Comparison of ENCODE assay signal across 14 mouse cellular contexts in genomic region chr15:59203097-59203849, GRCm38 (mm10).
DNase-seq lines count a peak whose midpoint lies in the region; ATAC-seq and TF ChIP-seq lines count a peak whose summit lies in the region.
"Had no signal": no experiment of that assay in that cellular context is flagged by ENCODE, and none has a peak within 500 bp of the region (broad histone marks: within the 10 kb centered on the region; RNA-seq: fewer than 3 reads in every experiment).

No protein-coding gene starts in this region.

- in situ Hi-C loops in ES-E14 (cut with MboI; ENCODE audit: low sequenced_read_pairs in 2 of 2, unreplicated experiment in 2 of 2): no loop called here

- 60% methylated on average over 17 of the region's 17 CpGs for WGBS in heart, embryonic 14.5 days
- WGBS in kidney, embryonic 16.5 days: 59% methylated on average over 17 of the region's 17 CpGs
- WGBS in embryonic facial prominence, embryonic 11.5 days: 64% methylated on average over 17 of the region's 17 CpGs

- peak overlapping the region in 1 of 2 experiments; percentile 63; a peak in 1 of 4 replicates for H3K27ac ChIP-seq in heart, embryonic 14.5 days (replicated peaks in 1 of 2; ENCODE audit: control insufficient read depth in 1 of 2, insufficient read depth in 1 of 2, low read depth in 2 of 2, low read length in 2 of 2)
- no peak overlapping the region for H3K27ac ChIP-seq in kidney, embryonic 16.5 days (ENCODE audit: low read length)
- H3K27ac ChIP-seq in ES-E14 (ENCODE audit: insufficient read depth, low read depth, low read length, poor library complexity, severe bottlenecking): no peak overlapping the region
- 0 out of 2 replicates have a peak overlapping the region, but pooled peaks have one; percentile 16 for H3K27ac ChIP-seq in embryonic facial prominence, embryonic 11.5 days (replicated peaks; ENCODE audit: low read depth, low read length)
- H3K27ac ChIP-seq: embryonic facial prominence, embryonic 15.5 days; forebrain, embryonic 12.5 days; liver, embryonic 12.5 days had no signal

- no peak overlapping the region for H3K4me2 ChIP-seq in heart, embryonic 14.5 days (ENCODE audit: low read length)
- H3K4me2 ChIP-seq in kidney, embryonic 16.5 days (replicated peaks; ENCODE audit: low read depth, low read length): no peak overlapping the region
- no peak overlapping the region for H3K4me2 ChIP-seq in embryonic facial prominence, embryonic 11.5 days (ENCODE audit: low read depth, low read length)
- H3K4me2 ChIP-seq: forebrain, embryonic 12.5 days; liver, embryonic 12.5 days had no signal

- intact Hi-C loops in heart, postnatal 10 days (cut with DNase I): no loop called here

- H3K9ac ChIP-seq in heart, embryonic 14.5 days (ENCODE audit: low read length): peak overlapping the region; percentile 42; the same call in 1 of the 2 replicates
- H3K9ac ChIP-seq in kidney, embryonic 16.5 days (replicated peaks; ENCODE audit: low read length): no peak overlapping the region
- no peak overlapping the region for H3K9ac ChIP-seq in ES-E14 (ENCODE audit: insufficient read depth, low read depth, low read length, poor library complexity, severe bottlenecking)
- H3K9ac ChIP-seq in embryonic facial prominence, embryonic 11.5 days (replicated peaks; ENCODE audit: low read length): no peak overlapping the region
- H3K9ac ChIP-seq: embryonic facial prominence, embryonic 15.5 days; forebrain, embryonic 12.5 days; liver, embryonic 12.5 days had no signal

- no peaks in the 10 kb centered on the region for H3K36me3 ChIP-seq in heart, embryonic 14.5 days (ENCODE audit: control insufficient read depth, insufficient read depth, low read length)
- H3K36me3 ChIP-seq in kidney, embryonic 16.5 days (ENCODE audit: insufficient read depth, low read length): no peaks in the 10 kb centered on the region
- no peaks in the 10 kb centered on the region for H3K36me3 ChIP-seq in ES-E14 (ENCODE audit: control insufficient read depth, insufficient read depth, low read length, poor library complexity, severe bottlenecking)
- no peaks in the 10 kb centered on the region for H3K36me3 ChIP-seq in embryonic facial prominence, embryonic 11.5 days (replicated peaks; ENCODE audit: control insufficient read depth, insufficient read depth, low read depth, low read length)
- H3K36me3 ChIP-seq: embryonic facial prominence, embryonic 15.5 days; forebrain, embryonic 12.5 days; liver, embryonic 12.5 days had no signal

- H3K9me3 ChIP-seq in heart, embryonic 14.5 days (ENCODE audit: control insufficient read depth, low read length): no peaks in the 10 kb centered on the region
- no peaks in the 10 kb centered on the region for H3K9me3 ChIP-seq in kidney, embryonic 16.5 days (ENCODE audit: low read length)
- H3K9me3 ChIP-seq in ES-E14 (ENCODE audit: control insufficient read depth, insufficient read depth, low read depth, low read length): no peaks in the 10 kb centered on the region
- H3K9me3 ChIP-seq in embryonic facial prominence, embryonic 11.5 days (replicated peaks; ENCODE audit: control insufficient read depth, low read length): no peaks in the 10 kb centered on the region
- H3K9me3 ChIP-seq: embryonic facial prominence, embryonic 15.5 days; forebrain, embryonic 12.5 days; liver, embryonic 12.5 days had no signal

- no peak for ATAC-seq in heart, embryonic 14.5 days (ENCODE audit: insufficient number of reproducible peaks, insufficient read depth, low FRiP score, low read depth)
- ATAC-seq in kidney, embryonic 16.5 days (ENCODE audit: low FRiP score, low TSS enrichment): no peak
- ATAC-seq in embryonic facial prominence, embryonic 11.5 days (replicated peaks; ENCODE audit: insufficient number of reproducible peaks, low FRiP score, low TSS enrichment, low read depth): no peak
- ATAC-seq: liver, embryonic 12.5 days had no signal

- no peak for DNase-seq in heart, postnatal 10 days
- DNase-seq in kidney, postnatal 14 days: peak; percentile 33
- no peak for DNase-seq in ES-E14 (ENCODE audit: low read depth, low spot score)
- no peak for DNase-seq in embryonic facial prominence, embryonic 11.5 days (ENCODE audit: low spot score)
- no peak for DNase-seq in retina, postnatal 1 day
- DNase-seq: adrenal gland, adult 8-10 months; cerebellum, adult 2 months; right cerebral cortex, postnatal 4 days had no signal

- H3K27me3 ChIP-seq in heart, embryonic 14.5 days (ENCODE audit: control insufficient read depth, insufficient read depth, low read length): no peaks in the 10 kb centered on the region
- H3K27me3 ChIP-seq in kidney, embryonic 16.5 days (ENCODE audit: insufficient read depth, low read length): no peaks in the 10 kb centered on the region
- H3K27me3 ChIP-seq in embryonic facial prominence, embryonic 11.5 days (ENCODE audit: control insufficient read depth, insufficient read depth, low read length): no peaks in the 10 kb centered on the region
- H3K27me3 ChIP-seq: embryonic facial prominence, embryonic 15.5 days; forebrain, embryonic 12.5 days had no signal

- peaks cover 43 to 67% of the 10 kb centered on the region in 2 experiments for H3K4me1 ChIP-seq in heart, embryonic 14.5 days (ENCODE audit: control insufficient read depth in 2 of 2, insufficient read depth in 2 of 2, low read length in 2 of 2)
- peaks cover 12% of the 10 kb centered on the region for H3K4me1 ChIP-seq in kidney, embryonic 16.5 days (ENCODE audit: insufficient read depth, low read length)
- peaks cover 0 to 12% of the 10 kb centered on the region in 2 experiments; a peak in 2 of 4 replicates for H3K4me1 ChIP-seq in ES-E14 (ENCODE audit: control insufficient read depth in 2 of 2, insufficient read depth in 2 of 2, low read length in 2 of 2, poor library complexity in 1 of 2)
- H3K4me1 ChIP-seq in embryonic facial prominence, embryonic 11.5 days (ENCODE audit: control insufficient read depth, insufficient read depth, low read length): no peaks in the 10 kb centered on the region

- H3K4me3 ChIP-seq in heart, embryonic 14.5 days (ENCODE audit: control insufficient read depth in 1 of 2, insufficient read depth in 1 of 2, low read depth in 1 of 2, low read length in 2 of 2): no peak overlapping the region
- no peak overlapping the region for H3K4me3 ChIP-seq in kidney, embryonic 16.5 days (ENCODE audit: low read length)
- no peak overlapping the region for H3K4me3 ChIP-seq in ES-E14 (ENCODE audit: insufficient read depth in 1 of 2, low read depth in 1 of 2, low read length in 2 of 2, poor library complexity in 1 of 2, severe bottlenecking in 1 of 2)
- no peak overlapping the region for H3K4me3 ChIP-seq in embryonic facial prominence, embryonic 11.5 days (ENCODE audit: low read depth, low read length)
- H3K4me3 ChIP-seq: embryonic facial prominence, embryonic 15.5 days; forebrain, embryonic 12.5 days; liver, embryonic 12.5 days; megakaryocyte, embryonic 14.5 days had no signal

TF ChIP-seq in ES-E14, 5 proteins besides CTCF, POLR2A, EP300 and RAD21:
- TF ChIP-seq MAFK (IDR thresholded peaks at IDR 0.05; ENCODE audit: insufficient read depth, low read depth, low read length) (peak; percentile 95), ZNF384 (IDR thresholded peaks at IDR 0.05; ENCODE audit: low read depth, low read length) (no peak)
